Mouse (Mus musculus) CH12.LX (cell line): ENCODE measurements around the gene Slc38a9. TPM values are rescaled to one million over a fixed set of nuclear protein-coding genes. Genes with fewer than 3 reads are reported as not detected.
A peak's percentile ranks its signal among the peaks of the same experiment; 100 is the strongest.

Experiments
- DNase-seq: peaks from one replicate; pipeline ENCODE4 v3.0.0-alpha.2; 2013; ENCODE audit errors: extremely low read depth
- H3K27ac ChIP-seq: 2 replicates; pipeline ENCODE4 v1.5.1; 2012; ENCODE audit warnings: low read depth, mild to moderate bottlenecking, control low read depth, moderate library complexity; ENCODE audit not compliant: insufficient read depth
- H3K27me3 ChIP-seq: replicated peaks from 2 replicates; pipeline ENCODE3; 2012; ENCODE audit warnings: inconsistent platforms
- H3K36me3 ChIP-seq, 2 experiments: replicated peaks in 1 of 2; 2 replicates each; pipeline versions ENCODE3 to v1.6.1; 2012; ENCODE audit warnings: inconsistent platforms in 1 of 2, low read length in 1 of 2, mild to moderate bottlenecking in 1 of 2, mixed read lengths in 1 of 2, moderate library complexity in 1 of 2; ENCODE audit not compliant: control insufficient read depth in 1 of 2, insufficient read depth in 1 of 2
- H3K4me1 ChIP-seq, 2 experiments: 2 replicates each; pipeline ENCODE4 v1.6.1; 2012; ENCODE audit warnings: inconsistent platforms in 1 of 2, moderate library complexity in 1 of 2; ENCODE audit not compliant: insufficient read depth in 2 of 2, control insufficient read depth in 1 of 2
- H3K4me2 ChIP-seq: 2 replicates; pipeline ENCODE4 v1.6.1; 2012; ENCODE audit warnings: low read depth, mild to moderate bottlenecking, control low read depth; ENCODE audit not compliant: poor library complexity, insufficient read depth, severe bottlenecking
- H3K4me3 ChIP-seq, 3 experiments: fragments of 150-350 bp in 1 of 3; sonication (generic) in 1 of 3; replicated peaks in 1 of 3; 2 replicates each; pipeline versions ENCODE3 to v1.5.1; 2011 to 2012; ENCODE audit warnings: low read depth in 2 of 3, low read length in 2 of 3, mild to moderate bottlenecking in 2 of 3, moderate library complexity in 2 of 3, control low read depth in 1 of 3, improper control_type of control experiment in 1 of 3, inconsistent platforms in 1 of 3, mixed read lengths in 1 of 3; ENCODE audit not compliant: poor library complexity in 1 of 3
- H3K79me2 ChIP-seq: replicated peaks from 2 replicates; pipeline ENCODE4 v1.6.1; 2012; ENCODE audit warnings: mild to moderate bottlenecking, moderate library complexity; ENCODE audit not compliant: control insufficient read depth, poor library complexity, insufficient read depth, severe bottlenecking; ENCODE audit errors: extremely low read depth
- H3K9ac ChIP-seq: 2 replicates; pipeline ENCODE4 v1.6.1; 2012; ENCODE audit warnings: low read depth, mild to moderate bottlenecking, control low read depth, moderate library complexity; ENCODE audit not compliant: insufficient read depth
- H3K9me3 ChIP-seq: replicated peaks from 2 replicates; pipeline ENCODE3; 2012; ENCODE audit warnings: low read length, inconsistent platforms, mixed read lengths
- BHLHE40 ChIP-seq: IDR thresholded peaks from 2 replicates; pipeline ENCODE4 v1.6.1; 2011; ENCODE audit warnings: mild to moderate bottlenecking, low read depth, low read length, improper control_type of control experiment
- CHD1 ChIP-seq: IDR thresholded peaks from 2 replicates; pipeline ENCODE4 v1.6.1; 2012; ENCODE audit warnings: low read depth, low read length, improper control_type of control experiment, inconsistent platforms
- E2F4 ChIP-seq: IDR thresholded peaks from 2 replicates; pipeline ENCODE4 v1.6.1; 2011; ENCODE audit warnings: low read depth, low read length, improper control_type of control experiment; ENCODE audit not compliant: insufficient replicate concordance
- ELF1 ChIP-seq: IDR thresholded peaks from 2 replicates; pipeline ENCODE4 v1.6.1; 2014; ENCODE audit warnings: low read depth, mild to moderate bottlenecking, inconsistent platforms, low read length, improper control_type of control experiment
- ETS1 ChIP-seq: conservative IDR thresholded peaks from 2 replicates; pipeline ENCODE4 v1.6.1; 2012; ENCODE audit warnings: low read depth, mild to moderate bottlenecking, inconsistent platforms, low read length, improper control_type of control experiment, moderate library complexity
- HCFC1 ChIP-seq: IDR thresholded peaks from 2 replicates; pipeline ENCODE4 v1.6.1; 2012; ENCODE audit warnings: low read depth, mild to moderate bottlenecking, inconsistent platforms, low read length, improper control_type of control experiment
- JUND ChIP-seq: conservative IDR thresholded peaks from 2 replicates; pipeline ENCODE4 v1.6.1; 2011; ENCODE audit warnings: low read depth, low read length, improper control_type of control experiment
- KAT2A ChIP-seq: IDR thresholded peaks from 2 replicates; pipeline ENCODE4 v1.6.1; 2012; ENCODE audit warnings: low read length, improper control_type of control experiment, inconsistent platforms; ENCODE audit not compliant: insufficient replicate concordance
- MXI1 ChIP-seq: IDR thresholded peaks from 2 replicates; pipeline ENCODE4 v1.6.1; 2011; ENCODE audit warnings: mild to moderate bottlenecking, low read depth, low read length, improper control_type of control experiment
- NRF1 ChIP-seq: IDR thresholded peaks from 2 replicates; pipeline ENCODE4 v1.6.1; 2014; ENCODE audit warnings: low read depth, mild to moderate bottlenecking, inconsistent platforms, low read length, improper control_type of control experiment, moderate library complexity
- POLR2AphosphoS2 ChIP-seq: IDR thresholded peaks from 2 replicates; pipeline ENCODE4 v1.6.1; 2011; ENCODE audit warnings: low read depth, low read length, improper control_type of control experiment
- SIN3A ChIP-seq: IDR thresholded peaks from 2 replicates; pipeline ENCODE4 v1.6.1; 2012; ENCODE audit warnings: low read length, improper control_type of control experiment, inconsistent platforms
- ZC3H11A ChIP-seq: IDR thresholded peaks from 2 replicates; pipeline ENCODE4 v1.6.1; 2012; ENCODE audit warnings: low read depth, mild to moderate bottlenecking, inconsistent platforms, low read length, improper control_type of control experiment
- ZKSCAN1 ChIP-seq: IDR thresholded peaks from 2 replicates; pipeline ENCODE4 v1.6.1; 2012; ENCODE audit warnings: low read depth, inconsistent platforms, low read length, improper control_type of control experiment, borderline replicate concordance
- ZNF384 ChIP-seq: IDR thresholded peaks from 2 replicates; pipeline ENCODE4 v1.6.1; 2012; ENCODE audit warnings: low read depth, low read length, improper control_type of control experiment, inconsistent platforms
- dilution Hi-C: fragments of 300-500 bp; cut with MboI; formaldehyde crosslinking; loops from 2 replicates; pipeline ENCODE4 v1.14.3; 2020; ENCODE audit warnings: low sequenced_read_pairs; ENCODE audit not compliant: extremely low pct_unique_long_range_greater_than_20kb, extremely low pct_ligation_motif_present
- in situ Hi-C: fragments of 300-500 bp; cut with MboI; formaldehyde crosslinking; loops from 3 replicates; pipeline ENCODE4 v1.14.3; 2019; ENCODE audit warnings: low sequenced_read_pairs, low pct_ligation_motif_present, low pct_unique_long_range_greater_than_20kb, mixed read lengths
- polyA plus RNA-seq: library from polyadenylated mRNA; unstranded; fragments of >175 nt; gene quantifications from 2 replicates; pipeline ENCODE4 v1.2.1, GENCODE M21; 2012; ENCODE audit warnings: low read depth; ENCODE audit not compliant: insufficient read length
- total RNA-seq, 2 experiments: library from RNA; depleted of rRNA; stranded (reverse); fragments of 300-350 nt in 1 of 2; fragments of >200 nt in 1 of 2; gene quantifications; 2 replicates each; pipeline ENCODE4 v1.2.3; 2012 to 2014

Slc38a9 gene
- total and polyA plus RNA-seq, 3 experiments, result 7.8 to 10.4 (median 10.0) TPM

DNA sequence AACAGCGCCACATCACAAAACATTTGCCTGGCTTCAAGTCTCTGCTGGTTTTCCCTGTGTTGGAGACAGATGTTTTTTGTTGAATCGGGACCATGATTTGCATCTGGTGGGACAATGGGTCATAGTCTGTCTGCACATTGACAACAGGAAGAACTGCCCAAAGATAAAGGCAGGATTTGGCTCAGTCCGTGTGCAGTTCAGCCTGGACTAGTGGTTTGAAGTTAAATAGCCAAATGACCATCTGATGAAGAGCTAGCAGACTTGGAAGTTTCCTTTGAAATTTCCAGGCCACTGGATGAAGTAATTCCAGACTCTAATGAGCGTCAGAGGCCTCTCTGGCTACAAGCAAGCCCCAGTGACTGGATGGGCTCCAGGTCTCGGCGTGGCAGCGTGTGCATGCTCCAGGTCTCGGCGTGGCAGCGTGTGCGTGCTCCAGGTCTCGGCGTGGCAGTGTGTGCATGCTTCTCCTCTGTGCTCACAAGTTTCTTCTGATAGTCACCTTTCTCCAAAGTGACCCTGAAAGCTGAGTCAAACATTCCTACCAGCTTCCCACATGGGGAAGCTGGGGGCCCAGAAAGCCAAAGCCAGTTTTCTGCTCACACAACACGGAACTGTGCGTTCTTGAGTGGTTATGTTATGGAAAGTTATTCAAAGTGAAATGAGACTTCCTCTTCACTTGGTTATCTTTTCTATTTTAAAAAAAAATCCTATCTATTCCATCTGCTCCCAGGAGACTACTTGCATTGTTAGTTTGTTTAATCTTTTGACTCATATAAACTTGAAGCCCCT, 83.7 kb downstream of the Slc38a9 start (continued):
- TF ChIP-seq POLR2AphosphoS2 (no peak), MXI1 (no peak), ZNF384 (peak; percentile 16; the same call in 1 of the 2 replicates), NRF1 (no peak), ELF1 (peak; percentile 48; the same call in 1 of the 2 replicates), CHD1 (no peak), HCFC1 (no peak), JUND (peak; percentile 66), ZKSCAN1 (no peak), E2F4 (no peak), SIN3A (peak; percentile 40; the same call in 1 of the 2 replicates)

DNA sequence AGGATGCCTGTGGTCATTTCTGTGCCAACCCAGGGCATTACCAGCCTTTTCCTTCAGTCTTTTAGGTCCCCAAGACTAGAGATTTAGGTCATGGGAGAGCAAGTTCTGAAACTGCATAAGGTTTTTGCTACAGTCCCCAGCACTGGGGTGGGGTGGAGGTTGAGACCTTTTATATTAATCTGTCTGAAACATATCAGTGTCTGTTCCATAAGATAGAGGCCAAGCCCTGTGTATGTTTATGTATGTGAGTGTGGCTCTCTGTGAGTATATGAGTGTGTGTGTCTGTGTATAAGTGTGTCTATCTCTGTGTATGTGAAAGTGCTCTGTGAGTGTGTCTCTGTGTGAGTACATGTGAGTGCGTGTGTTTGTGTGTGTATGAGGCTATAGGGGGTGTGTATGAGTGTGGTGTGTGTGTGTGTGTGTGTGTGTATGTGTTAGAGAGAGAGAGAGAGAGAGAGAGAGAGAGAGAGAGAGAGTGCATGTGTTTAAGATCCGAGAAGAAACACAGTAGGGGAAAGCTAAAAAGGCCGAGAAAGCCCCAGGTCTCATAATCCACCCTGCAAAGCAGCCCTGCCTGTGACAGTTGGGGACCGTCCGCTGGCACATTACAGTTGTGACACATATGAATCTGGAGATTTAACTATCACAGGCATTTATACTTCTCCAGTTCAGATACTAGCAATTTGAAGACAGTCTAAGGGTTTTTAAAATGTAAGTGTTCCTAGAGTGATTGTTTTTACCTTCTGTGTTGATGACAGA, 85.6 kb downstream of the Slc38a9 start:
- H3K9me3 ChIP-seq, result no peaks in the 10 kb centered on the region
- no peaks in the 10 kb centered on the region for H3K36me3 ChIP-seq
- no peaks in the 10 kb centered on the region for H3K27me3 ChIP-seq
- H3K4me2 ChIP-seq, result no peak overlapping the region
- no peak overlapping the region for H3K27ac ChIP-seq
- no peaks in the 10 kb centered on the region for H3K79me2 ChIP-seq
- H3K4me3 ChIP-seq, result no peak overlapping the region
- no peak overlapping the region for H3K9ac ChIP-seq
- dilution Hi-C loops (no loop called here), in situ Hi-C loops (no loop called here)
- DNase-seq, result no peak
- H3K4me1 ChIP-seq, result peaks cover 4 to 31% of the 10 kb centered on the region in 2 experiments; a peak in 2 of 4 replicates
- TF ChIP-seq BHLHE40 (no peak), ETS1 (no peak), JUND (no peak), CHD1 (no peak), KAT2A (no peak), ZC3H11A (no peak)
